Mouse (Mus musculus) brain, adult 2 months (tissue): Measurements from ENCODE around the gene Nqo1.

ENCODE experiments used
- DNase-seq: peaks from one replicate; pipeline ENCODE4 v3.0.0; 2011; ENCODE audit warnings: low read depth, low spot score

The Nqo1 gene

DNA sequence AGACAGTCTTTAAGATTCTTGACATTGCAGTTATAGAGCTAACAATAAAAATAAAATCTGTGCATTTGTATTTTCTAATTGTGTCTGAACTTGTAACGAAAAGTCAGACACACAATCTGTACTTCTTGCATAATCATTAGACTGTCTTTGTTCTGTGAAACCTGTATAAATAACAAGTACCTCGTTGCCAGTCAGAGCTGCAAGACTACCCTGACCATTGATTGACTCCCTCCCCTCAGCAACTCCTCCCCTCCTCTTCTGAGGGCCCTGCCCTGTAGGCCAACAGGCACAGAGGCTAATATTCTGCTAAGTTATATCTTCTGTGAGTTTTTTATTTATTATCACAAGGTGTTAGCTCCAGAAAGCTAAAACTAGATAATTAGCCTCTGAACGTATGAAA is 2.9 kb upstream of the Nqo1 start:
- no peak for DNase-seq

DNA sequence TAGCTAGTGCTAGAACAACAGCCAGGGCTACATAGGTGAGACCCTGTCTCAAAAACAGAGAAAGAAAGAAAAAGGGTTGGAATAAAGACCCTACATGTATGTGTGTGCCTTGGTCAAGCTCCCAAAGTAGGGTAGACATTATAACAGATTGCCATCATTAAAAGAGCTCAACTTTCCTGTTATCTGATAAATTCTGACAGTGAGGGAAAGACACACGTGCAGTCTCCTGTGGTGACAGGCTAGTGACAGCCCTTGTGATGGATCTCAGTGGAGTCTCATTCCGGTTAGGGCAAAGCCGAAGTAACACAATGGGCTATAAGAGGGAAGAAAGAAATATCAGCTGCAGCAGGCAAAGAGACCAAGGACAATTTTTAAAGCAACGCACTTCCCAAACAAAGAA is 1.1 kb upstream of the Nqo1 start:
- no peak for DNase-seq

DNA sequence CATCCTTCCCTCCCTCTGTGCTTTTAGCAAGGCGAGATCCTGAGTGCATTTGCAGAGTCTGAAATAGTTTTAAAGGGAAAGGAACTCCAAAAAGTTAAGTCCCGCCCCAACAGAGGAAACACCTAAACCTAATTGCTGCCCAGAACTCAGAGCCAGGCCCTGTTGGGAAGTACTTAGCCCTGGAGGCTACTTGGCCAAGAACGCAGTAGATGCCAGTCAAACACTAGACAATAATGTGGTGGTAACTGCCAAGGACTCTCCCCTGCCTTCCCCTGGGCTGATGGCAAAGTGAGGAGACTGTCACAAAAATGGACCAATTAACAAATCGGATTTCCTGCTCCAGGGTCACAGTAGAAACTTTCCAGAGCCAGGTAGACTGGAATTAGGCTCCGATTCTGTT is 1.1 kb downstream of the Nqo1 start:
- no peak for DNase-seq

DNA sequence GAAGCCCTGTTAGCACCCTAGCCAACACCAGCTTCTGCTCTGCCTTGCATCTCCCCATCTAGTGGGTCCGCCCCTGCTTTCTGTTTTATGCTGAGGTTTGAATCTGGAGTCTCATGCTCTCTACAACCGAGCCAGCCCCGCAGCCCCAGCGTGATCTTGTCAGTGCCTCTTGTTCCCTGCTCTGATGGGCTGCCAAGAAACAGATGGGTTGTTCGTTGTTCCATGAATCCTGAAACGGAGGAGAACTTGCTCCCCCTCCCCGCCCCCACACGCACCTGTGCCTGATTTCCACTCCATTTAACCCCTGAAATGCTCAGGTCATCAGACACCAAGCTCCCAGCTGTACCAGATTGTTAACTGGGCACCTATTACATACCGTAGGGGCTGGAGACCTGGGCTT is 3.5 kb downstream of the Nqo1 start:
- peak; percentile 92 for DNase-seq

DNA sequence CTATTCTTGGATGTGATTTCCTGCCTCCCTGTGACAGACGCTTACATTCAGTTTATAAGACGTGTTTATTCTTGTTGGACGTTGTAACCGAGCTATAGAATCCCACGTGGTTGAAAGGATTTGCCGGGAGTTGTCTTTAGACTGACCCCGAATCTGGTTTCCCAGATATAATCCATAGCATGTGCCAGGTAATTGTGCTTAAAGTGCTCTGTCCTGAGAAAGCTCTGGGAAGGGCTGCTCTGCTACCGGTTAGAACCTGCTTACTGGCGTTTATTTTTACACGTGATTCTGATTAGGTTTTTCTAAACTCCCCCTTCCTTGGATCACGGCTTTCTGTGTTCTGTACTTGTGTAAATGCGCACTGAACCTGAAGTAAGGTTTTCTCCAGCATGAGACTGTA is 5.3 kb downstream of the Nqo1 start:
- DNase-seq, result no peak

DNA sequence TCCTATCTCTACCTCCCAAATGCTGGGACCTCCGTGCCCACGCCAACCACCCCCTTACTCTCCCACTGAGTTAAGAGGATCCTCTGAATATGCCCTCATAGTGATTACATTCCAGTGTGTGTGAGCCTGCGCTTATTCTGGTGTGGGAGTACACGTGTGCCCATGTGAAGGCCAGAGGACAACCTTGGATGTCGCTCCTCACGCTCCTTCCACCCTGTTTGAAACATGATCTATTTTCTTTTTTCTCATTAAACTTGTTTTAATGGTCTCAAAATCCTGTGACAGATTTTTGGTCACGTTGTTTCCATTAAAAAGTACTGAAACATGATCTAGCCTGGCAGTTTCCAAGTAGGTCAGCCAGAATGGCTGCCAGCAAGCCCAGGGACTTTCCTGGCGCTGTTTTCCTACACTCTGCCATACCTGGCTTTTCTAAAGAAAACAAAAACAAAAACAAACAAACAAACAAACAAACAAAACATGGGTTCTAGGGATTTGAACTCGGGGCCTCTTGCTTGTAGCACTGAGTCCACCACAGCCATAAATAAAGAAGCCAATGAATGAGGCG is 6.8 kb downstream of the Nqo1 start:
- peak; percentile 27 for DNase-seq

DNA sequence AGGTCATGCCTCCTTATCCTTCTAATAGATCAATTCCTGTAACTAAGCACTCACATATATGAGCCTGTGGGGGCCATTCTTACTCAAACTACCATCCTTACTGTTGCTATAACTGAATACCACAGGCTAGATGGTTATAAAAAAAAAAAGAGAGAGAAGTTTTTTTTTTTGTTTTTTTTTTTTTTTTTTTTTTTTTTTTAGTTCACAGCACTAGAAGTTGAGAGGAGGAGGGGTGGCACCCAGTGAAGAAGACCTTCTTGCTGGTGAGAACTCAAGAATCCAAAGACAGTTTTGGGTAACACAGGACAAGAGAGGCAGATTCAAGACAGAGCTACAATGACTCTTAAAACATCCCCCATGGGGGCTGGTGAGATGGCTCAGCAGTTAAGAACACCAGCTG is 7.6 kb downstream of the Nqo1 start:
- DNase-seq, result no peak

DNA sequence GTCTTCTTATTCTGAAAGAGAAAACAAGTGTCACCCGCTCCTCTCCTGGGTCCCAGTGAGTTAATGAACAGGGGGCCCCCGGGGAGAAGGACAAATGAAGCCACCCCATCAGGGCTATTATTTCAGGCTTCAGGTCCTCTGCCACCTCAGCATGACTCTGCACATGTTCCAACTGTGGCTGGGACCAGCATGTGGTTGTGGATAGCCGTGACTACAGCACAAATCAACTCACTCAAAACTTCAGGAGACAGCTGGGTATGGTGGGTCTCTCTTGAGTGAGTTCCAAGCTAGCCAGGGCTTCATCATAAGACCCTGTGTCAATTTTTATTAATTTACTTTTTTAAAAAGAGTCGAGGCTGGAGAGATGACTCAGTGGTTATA is 11.9 kb downstream of the Nqo1 start:
- DNase-seq, result no peak

DNA sequence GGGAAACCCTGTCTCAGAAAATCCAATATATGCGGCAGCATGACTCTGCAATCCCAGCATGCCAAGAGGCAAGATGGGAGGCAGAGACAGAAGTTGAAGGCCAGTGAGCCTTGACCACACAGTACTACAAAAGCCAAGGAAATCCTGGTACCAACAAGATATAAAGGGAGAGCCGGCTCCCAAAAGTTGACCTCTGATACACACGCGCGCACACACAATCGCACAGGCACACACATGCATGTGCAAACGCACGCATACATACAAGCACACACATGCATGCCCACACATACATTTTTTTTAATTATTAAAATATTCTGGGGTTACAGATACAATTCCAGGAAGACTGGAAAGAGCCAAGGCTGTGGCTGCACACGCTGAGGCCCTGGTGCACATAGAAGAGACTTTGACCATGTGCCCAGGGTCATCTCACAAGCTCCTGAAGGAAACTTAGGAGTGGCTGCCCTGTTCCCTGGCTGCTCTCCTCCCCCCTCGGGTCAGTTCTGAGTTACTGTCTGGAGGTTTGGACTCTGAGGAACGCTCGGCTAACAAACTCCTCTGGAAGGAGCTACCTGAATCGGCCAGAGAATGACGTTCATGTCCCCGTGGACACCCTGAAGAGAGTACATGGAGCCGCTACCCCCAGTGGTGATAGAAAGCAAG is 12.4 kb downstream of the Nqo1 start:
- no peak for DNase-seq

DNA sequence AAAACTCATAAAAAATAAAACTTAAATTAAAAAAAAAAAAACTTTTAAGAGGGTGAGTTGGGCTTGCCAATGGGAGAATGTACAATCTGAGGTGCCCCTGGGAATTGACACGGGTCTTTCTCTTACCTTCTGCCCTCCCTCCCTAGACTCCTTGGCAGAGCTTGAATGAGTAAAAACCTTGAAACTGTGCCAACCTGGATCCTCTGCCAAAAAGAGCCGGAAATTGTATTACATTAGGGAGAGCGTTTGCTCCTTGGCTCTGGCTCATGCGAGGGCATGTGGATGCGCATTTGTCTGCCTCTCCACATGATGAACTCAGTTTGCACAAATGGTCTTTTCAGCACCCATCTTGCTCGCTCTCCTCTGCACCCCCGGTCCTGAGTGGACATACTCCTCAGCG is 13.4 kb downstream of the Nqo1 start:
- DNase-seq, result peak; percentile 70

DNA sequence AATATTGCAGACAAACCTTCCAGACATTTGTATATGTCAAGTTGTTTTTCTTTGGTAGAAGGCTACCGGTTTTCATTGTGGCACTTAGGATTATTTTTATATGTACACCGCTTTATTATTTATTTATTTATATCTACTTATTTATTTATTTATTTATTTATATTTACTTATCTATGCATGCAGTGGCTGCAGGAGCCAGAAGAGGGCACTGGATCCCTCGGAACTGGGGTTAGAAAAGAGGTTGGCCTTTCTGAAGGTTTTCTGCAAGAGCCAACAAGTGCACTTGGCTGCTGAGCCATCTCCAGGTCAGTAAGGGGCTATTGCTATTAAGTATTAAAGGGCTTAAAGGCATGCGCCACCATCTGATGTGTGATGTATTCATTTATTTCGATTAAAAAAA is 15.1 kb downstream of the Nqo1 start:
- DNase-seq, result peak; percentile 71

DNA sequence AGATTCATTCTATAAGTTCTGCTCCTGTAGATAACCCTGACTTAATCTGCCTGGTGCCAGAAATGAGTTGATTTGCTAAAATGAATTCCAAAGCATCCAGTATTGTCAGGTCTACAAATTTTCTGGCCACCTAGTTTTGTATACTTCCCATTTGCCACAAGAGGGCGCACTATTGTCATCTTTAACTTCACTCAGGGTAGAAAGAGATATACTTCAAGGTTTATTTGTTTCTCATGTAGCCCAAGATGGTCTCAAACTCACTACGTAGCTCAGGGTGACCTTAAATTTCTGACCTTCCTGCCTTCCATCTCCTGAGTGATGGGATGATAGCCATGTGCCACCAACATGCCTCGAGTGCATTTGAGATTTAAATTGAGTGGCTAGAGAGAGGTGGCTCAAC is 16.4 kb downstream of the Nqo1 start:
- peak; percentile 72 for DNase-seq

DNA sequence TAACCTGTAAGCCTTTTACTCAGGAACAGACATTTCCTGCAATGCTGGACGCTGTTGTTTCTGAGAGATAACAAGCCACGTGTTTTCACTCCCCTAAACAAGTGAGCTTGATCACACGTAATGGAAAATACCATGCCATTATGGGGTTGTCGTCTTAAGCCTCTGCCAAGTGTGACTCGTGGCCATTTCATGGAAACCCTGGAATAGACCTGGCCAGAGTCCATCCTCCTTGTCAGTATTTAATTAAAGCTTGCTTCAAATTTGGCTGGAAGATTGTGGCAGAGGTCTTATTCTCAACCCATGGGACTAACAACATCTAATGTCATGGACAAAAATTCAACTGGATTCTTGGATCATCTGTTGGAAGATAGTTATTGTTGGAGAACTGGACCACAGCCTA is 16.8 kb downstream of the Nqo1 start:
- DNase-seq, result no peak

DNA sequence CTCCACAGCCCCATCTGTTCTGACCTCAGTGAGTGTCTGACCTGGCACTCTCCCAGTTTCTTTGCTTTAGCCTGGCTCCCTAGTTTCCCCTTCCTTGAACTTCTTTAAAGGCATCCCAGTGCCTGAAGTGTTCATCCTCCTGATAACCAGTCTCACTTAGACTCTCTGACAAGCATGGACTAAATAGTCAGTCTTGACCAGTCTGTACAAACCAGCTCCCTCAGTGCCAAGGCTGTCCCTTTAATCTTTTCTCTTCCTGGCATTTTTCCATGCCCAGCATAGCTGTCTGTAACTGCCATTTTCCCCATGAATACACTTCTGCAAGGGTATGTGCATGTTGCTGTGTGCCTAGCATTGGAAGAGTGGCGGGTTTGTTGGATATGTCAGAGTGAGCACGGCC is 17.9 kb downstream of the Nqo1 start:
- no peak for DNase-seq

DNA sequence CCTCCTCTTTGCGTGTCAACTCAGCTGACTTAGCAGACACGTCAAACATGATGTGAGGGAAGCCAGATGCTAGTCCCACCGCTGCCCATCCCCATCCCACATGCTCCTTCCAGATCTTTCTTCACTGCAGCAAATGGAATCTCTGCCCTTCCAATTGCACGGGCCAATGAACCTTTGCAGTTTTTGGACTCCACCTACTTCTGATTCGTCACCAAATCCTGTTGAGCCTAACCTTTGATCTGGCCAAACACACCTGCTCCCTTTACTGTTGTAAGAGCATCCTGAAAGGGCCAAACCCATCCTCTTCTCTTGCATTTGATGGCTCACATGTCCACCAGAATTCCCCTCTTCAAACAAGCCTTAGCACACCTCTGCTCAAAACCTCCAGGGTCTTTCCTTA is 18.4 kb downstream of the Nqo1 start:
- no peak for DNase-seq

DNA sequence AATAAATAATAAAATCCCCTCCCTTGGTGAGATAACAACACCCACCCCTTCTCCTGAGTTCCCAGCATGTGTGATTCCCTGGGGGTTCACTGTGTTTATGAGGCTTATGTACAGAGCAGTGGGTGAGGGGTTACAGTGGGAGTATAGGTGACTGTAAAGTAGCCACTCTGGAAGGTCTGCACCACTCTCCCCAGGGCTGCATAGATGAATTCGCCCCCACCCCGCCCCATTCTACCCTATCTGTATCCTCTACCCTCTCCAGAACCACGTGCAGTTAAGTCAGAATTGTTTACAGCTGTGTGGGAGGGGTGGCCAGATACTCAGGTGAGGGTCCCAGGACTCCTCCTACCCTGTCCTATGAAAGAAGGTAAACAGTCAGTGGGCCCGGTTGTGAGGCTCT is 20.1 kb downstream of the Nqo1 start:
- DNase-seq, result no peak

DNA sequence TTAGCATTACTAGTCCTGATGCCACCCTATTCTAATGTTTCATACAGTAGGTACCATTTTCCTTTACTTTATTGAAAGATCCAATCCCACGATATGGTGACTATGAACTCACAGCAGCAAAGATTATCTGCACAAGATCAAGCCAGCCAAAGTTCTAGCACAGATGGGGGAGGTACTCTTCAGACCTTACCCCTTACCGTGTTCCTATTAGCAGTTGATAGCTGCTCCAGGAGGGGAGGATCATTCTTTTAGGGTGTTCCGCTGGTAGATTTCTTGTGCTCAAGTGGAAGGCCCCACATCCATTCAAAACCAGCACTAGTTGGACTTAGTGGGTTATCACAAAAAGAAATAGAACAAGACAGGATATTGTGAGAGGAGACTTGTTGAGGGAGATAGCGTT is 21.3 kb downstream of the Nqo1 start:
- no peak for DNase-seq

DNA sequence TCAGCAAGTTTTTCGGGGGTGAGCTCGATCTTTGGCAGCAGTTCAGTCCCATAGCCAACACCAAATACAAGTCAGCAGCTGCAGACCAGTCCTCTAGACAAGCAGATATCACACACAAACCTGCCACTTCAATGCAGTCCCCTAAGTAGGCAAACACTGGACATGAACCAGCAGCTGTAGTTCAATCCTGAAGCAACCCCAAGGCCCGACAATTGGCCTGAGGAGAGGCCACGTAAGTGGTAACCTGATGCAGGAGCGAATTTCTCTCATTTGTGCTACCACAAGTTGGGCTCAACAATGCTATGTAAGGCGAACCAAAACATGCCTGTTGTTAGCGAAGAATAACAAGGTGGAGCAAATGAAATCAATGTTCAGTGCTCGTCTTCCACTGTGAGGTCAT is 22.3 kb downstream of the Nqo1 start:
- DNase-seq, result no peak

DNA sequence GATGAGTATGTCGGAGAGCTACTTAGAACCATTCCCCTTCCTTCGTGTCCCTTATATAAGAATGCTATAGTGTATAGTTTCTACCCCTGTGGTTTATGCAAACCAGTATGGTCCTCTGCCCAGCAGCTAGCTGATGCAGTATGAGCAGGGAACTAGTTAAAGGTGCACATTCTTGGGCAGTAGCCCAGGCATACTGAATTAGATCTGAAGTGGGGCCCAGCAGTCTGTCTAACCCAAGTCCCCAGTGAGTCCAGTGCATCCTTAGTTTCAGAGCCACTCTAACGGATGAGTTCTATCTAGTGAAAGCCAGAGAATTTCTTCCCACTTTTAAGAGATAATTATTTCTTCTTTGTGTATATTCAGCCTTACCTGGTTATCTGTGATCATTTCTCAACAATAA is 25.7 kb downstream of the Nqo1 start:
- no peak for DNase-seq

DNA sequence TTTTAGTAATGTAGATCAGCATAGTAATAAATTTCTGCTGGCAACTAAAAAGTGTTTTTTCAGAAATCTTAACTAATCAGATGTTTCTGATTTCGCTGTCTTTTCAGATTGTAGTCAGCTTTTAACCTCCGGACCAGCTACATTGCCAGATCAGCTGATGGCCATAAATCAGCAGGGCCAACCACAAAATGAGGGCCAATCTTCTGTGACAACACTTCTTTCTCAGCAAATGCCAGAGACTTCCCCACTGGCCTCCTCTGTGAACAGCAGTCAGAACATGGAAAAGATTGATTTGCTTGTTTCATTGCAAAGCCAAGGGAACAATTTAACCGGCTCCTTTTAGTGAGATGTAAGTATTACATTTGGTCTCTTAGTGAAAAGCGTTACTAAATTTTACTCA is 32.7 kb downstream of the Nqo1 start:
- no peak for DNase-seq
